Mouse (Mus musculus): ENCODE measurements around the gene Pifo.

The Pifo gene

DNA sequence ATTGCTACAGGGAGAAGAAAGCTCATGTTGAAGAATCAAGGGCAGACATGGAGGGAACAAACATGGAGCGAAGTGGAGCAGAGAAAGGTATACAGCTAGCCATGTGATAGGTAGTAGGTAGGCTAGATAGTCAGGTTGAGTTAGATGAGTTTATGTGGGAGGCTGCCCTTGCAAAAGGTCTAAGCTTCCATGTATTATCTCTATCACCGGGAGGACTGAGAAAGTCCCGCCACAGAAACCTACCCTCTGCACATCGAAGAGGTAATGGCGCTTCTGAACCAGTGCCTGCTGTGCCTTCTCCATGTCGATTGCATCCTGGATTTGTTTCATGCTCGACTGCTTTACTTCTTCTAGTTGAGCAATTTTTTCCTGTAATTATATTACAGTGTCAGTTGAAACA lies 63.1 kb downstream of the Pifo start:
- DNase-seq (ENCODE audit: low spot score): no peak

Measured in ovary, postnatal 14 days (tissue).